Mouse (Mus musculus): ENCODE results near the gene Rbm15b.

Gene Rbm15b

DNA sequence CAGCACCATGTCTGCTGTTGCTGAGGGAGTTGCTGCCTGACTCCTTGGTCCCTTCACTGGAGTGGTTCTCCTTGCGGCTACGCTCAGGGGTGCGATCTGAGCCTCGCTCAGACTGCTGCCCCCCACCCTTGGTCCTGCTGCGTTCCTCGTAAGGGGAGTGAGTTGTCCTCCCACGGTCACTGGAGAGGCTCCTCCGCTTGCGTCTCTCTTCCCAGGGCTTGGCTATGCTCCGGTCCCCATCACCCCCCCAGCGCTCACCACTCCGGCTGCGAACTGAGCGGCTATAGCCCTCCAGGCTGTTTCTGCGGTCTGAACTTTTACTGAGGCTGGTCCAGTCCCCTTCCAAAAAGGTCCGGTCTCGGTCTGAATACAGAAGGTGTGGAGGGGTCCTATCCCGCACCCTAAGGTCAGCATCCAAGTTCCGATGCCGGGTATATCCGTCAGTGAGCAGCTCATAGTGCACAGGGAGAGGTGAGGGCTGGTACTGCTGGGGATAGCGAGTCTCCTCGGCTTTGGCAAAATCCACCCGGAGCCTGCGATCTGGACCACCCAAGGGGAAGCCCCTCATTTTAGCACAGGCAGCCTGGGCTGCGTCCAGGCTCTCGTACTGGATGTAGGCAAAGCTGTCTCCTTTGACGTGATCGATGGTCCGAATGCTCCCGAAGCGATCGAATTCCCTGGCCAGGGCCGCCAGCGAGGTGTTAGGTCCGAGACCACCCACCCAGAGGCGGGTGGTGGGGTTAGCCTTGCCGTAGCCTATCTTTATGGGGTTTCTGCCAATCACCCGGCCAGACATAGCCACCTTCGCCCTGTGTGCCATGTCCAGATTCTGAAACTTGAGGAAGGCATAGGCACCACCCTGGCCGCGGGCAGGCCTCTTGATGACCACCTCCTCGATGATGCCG is 2.0 kb downstream of the Rbm15b start:
- in situ Hi-C loops (cut with MboI, MseI), result loop anchor here (10.0 kb wide), 2 partner anchors 390 to 690 kb away; partner anchors contain the start of gene Ppm1m

DNA sequence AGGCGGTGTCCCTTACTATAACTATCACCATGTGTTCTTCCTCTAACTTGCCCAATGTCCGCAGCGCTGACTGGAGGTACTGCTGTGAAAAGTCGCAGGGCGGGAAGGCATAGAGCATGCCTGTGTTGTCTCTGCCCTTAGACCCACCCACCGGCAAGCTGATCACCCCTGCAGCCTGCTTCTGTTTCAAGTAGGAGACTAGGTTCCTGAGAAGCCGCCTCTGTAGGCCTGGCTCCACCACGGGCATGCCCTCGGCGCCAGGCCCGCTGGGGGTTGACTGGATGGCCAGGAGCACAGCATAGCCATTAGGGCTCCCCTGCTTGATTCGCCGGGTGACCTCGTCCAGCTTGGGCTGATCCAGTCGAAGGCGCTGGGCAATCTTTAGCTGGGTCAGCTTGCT is 2.9 kb downstream of the Rbm15b start:
- in situ Hi-C loops (cut with MboI, MseI), result loop anchor here (10.0 kb wide), 2 partner anchors 390 to 690 kb away; partner anchors contain the start of gene Ppm1m

DNA sequence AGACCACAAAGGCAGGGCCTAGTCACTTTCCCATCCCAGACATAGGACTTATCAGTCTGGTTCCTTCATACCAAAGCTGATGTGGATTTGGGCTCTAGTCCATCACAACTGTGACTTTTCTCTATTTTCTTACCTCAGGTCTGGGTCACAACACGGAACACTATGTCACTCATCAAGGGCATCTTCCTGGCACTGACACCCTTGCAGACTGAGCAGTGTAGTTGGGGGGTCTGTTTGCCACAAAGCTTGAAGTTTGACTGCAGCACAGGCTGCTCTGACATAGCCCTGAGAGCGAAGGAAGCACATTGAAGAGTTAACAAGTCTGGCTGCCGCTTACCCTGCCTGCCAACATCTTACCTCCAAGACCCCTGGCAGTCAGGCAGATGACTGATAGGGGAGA is 4.1 kb downstream of the Rbm15b start:
- in situ Hi-C loops (cut with MboI, MseI), result loop anchor here (10.0 kb wide), 2 partner anchors 392 to 688 kb away; partner anchors contain the start of gene Ppm1m

- in situ Hi-C loops (cut with MboI, MseI), result loop anchor here (10.0 kb wide), 2 partner anchors 393 to 687 kb away; partner anchors contain the start of gene Ppm1m
Measured at GRCm38 (mm10) chr9:106882176-106882575, 5.1 kb downstream of the Rbm15b start.

DNA sequence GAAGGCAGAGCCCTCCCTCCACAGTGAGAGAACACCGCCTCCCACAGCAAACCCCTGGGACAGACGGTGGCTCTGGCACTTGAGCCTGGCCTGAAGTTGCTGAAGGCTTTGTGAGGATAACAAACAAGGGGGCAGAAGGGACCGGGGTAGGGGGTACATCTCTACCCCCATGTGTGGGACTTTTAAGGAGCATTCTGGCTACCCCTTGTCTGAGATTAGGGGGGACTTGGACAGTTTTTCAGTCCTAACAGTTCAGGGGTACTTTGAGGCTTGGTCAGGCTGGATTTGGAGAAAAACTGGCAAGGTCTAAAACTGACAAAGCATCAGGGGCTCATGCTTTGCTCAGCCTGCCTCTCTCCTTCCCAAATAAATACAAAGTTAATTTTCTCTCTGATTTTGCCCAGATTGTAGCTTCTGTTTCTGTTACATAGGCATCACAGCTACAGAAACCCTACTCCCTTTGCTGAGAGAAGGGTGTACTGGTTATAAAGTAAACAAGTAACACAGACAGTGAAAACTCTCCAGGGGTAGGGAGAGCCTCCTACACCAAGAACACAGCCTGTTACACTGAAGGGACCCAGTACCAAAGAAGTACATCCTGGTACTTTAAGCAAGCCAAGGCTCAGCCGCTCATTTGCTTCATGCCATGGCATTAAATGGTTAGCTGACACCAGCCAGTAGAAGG is 6.0 kb downstream of the Rbm15b start:
- in situ Hi-C loops (cut with MboI, MseI), result loop anchor here (10.0 kb wide), 2 partner anchors 394 to 686 kb away; partner anchors contain the start of gene Ppm1m

- in situ Hi-C loops (cut with MboI, MseI), result loop anchor here (5.0 to 10.0 kb wide), 2 partner anchors 47 to 865 kb away; no protein-coding TSS in a partner anchor
Measured at GRCm38 (mm10) chr9:106879471-106879870, 7.8 kb downstream of the Rbm15b start.

- in situ Hi-C loops (cut with MboI, MseI), result loop anchor here (5.0 to 10.0 kb wide), 2 partner anchors 44 to 868 kb away; no protein-coding TSS in a partner anchor
Measured at GRCm38 (mm10) chr9:106876666-106877065, 10.6 kb downstream of the Rbm15b start.

- in situ Hi-C loops (cut with MboI, MseI), result loop anchor here (10.0 to 25.0 kb wide), 2 partner anchors 871 to 1663 kb away; no protein-coding TSS in a partner anchor
Measured at GRCm38 (mm10) chr9:106874216-106874615, 13.0 kb downstream of the Rbm15b start.

DNA sequence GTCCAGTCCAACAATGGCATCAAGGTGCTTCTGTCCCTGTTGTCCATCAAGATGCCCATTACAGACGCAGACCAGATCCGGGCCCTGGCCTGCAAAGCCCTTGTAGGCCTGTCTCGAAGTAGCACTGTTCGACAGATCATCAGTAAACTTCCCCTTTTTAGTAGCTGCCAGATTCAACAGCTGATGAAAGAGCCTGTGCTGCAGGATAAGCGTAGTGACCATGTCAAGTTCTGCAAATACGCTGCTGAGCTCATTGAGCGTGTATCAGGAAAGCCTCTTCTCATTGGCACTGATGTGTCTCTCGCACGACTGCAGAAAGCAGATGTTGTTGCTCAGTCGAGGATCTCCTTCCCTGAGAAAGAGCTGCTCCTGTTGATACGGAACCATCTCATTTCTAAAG is 29.2 kb downstream of the Rbm15b start:
- in situ Hi-C loops (cut with MboI, MseI), result loop anchor here (25.0 kb wide), 1 partner anchor 1679 kb away; no protein-coding TSS in a partner anchor

DNA sequence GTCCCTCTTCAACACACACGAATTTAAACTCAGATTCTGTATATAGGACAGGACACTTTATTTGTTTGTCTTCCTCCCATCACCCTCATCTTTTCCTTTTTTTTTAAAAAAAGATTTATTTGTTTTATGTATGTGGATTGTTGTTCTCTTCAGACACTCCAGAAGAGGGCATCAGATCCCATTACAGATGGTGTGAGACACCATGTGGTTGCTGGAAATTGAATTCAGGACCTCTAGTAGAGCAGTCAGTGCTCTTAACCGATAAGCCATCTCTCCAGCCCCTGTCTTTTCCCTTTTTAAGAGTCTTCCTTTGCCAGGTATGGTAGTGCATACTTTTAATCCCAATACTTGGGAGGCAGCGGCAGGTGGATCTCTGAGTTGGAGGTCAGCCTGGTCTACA is 30.6 kb downstream of the Rbm15b start:
- in situ Hi-C loops (cut with MboI, MseI), result loop anchor here (25.0 kb wide), 1 partner anchor 1681 kb away; no protein-coding TSS in a partner anchor

DNA sequence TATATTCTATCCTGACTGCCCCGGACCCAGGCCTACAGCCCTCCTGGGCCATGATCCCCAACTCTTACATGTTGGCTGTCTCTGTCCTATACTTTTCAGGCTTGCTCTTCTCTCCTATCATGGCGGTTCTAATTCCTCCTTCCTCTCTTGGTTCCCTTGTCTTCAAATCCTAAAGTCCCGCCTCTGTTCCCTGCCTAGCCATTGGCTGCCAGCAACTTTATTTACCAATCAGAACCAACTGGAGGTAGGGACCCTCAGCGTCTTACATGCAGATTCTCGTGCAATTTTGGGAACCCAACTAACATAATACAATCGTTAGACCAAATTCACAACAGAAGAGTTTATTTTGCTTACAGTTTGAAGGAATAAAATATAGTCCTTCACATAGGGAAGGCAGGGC is 44.4 kb downstream of the Rbm15b start:
- in situ Hi-C loops (cut with MboI, MseI), result no loop called here

DNA sequence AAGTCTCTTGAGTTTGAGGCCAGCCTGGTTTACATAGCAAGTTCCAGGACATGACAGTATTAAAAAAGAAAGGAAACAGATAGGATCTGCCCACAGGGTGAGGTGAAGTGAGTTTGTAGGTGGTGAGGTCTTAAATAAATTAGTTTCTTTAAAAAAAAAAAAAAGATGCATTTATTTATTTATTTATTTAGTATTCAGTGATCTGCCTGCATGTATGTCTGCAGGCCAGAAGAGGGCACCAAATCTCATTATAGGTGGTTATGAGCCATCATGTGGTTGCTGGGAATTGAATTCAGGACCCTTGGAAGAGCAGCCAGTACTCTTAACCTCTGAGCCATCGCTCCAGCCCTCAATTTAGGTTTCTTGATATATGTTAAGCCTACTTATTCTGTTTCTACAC is 46.7 kb downstream of the Rbm15b start:
- in situ Hi-C loops (cut with MboI, MseI), result no loop called here

All from regulatory T cell (primary cell).